Mouse (Mus musculus) neural tube, embryonic 12.5 days (tissue): ENCODE measurements around the gene Olfr695. TPM values are rescaled to one million over a fixed set of nuclear protein-coding genes. Genes with fewer than 3 reads are reported as not detected.

Experiments used
- ATAC-seq: fragments of 200-750 bp; cut with Nextera tagmentation; 2 replicates; pipeline ENCODE4 v1.8.0; 2017; ENCODE audit warnings: low read depth, mild to moderate bottlenecking, moderate TSS enrichment, moderate library complexity; ENCODE audit not compliant: low FRiP score
- H3K27ac ChIP-seq: fragments of 300-500 bp; sonication (generic); 2 replicates; pipeline ENCODE4 v1.5.1; 2016
- H3K27me3 ChIP-seq: fragments of 300-500 bp; sonication (generic); replicated peaks from 2 replicates; pipeline ENCODE4 v1.6.1; 2016; ENCODE audit warnings: mild to moderate bottlenecking
- H3K36me3 ChIP-seq: fragments of 300-500 bp; sonication (generic); 2 replicates; pipeline ENCODE4 v1.6.1; 2016; ENCODE audit warnings: mild to moderate bottlenecking
- H3K4me1 ChIP-seq: fragments of 300-500 bp; sonication (generic); 2 replicates; pipeline ENCODE4 v1.6.1; 2016
- H3K4me2 ChIP-seq: fragments of 300-500 bp; sonication (generic); replicated peaks from 2 replicates; pipeline ENCODE4 v1.6.1; 2016; ENCODE audit warnings: mild to moderate bottlenecking
- H3K4me3 ChIP-seq: fragments of 300-500 bp; sonication (generic); 2 replicates; pipeline ENCODE4 v1.5.1; 2016
- H3K9ac ChIP-seq: fragments of 300-500 bp; sonication (generic); 2 replicates; pipeline ENCODE4 v1.6.1; 2016; ENCODE audit warnings: mild to moderate bottlenecking
- H3K9me3 ChIP-seq: fragments of 300-500 bp; sonication (generic); 2 replicates; pipeline ENCODE4 v1.6.1; 2016; ENCODE audit warnings: mild to moderate bottlenecking
- WGBS: fragments of 180-500 bp; shearing (Covaris S2); methylation state at CpG from one replicate; pipeline ENCODE4 v1.1.7; 2016; 5-methylcytosine and 5-hydroxymethylcytosine counted together
- polyA plus RNA-seq: library from polyadenylated mRNA; unstranded; fragments of >200 nt; fragmentation: Nextera tagmentation; extraction: Ambion mirVana; gene quantifications from 2 replicates; pipeline ENCODE4 v1.2.1, GENCODE M21; 2016

Gene Olfr695
- polyA plus RNA-seq, 1 experiment from 2014 or later, result not detected

- Histone ChIP-seq H3K4me1 (no peaks in the 10 kb centered on the region), H3K36me3 (no peaks in the 10 kb centered on the region), H3K27me3 (no peaks in the 10 kb centered on the region), H3K9ac (no peak within 1 kb of the TSS), H3K4me2 (no peak within 1 kb of the TSS), H3K9me3 (0 out of 2 replicates have a peak, but pooled peaks cover 3% of the 10 kb centered on the region), H3K27ac (no peak within 1 kb of the TSS), H3K4me3 (no peak within 1 kb of the TSS)
- WGBS, result 98% methylated on average over 1 of the region's 1 CpGs
- no peak for ATAC-seq
Measured at GRCm38 (mm10) chr7:106691714-106692113, 24.5 kb downstream of the Olfr695 start, which contains the start of gene Olfr694. TSS of gene Olfr694 (minus strand) at chr7:106691814.

- Histone ChIP-seq H3K4me3 (no peak overlapping the region), H3K4me2 (no peak overlapping the region), H3K9ac (no peak overlapping the region), H3K9me3 (no peaks in the 10 kb centered on the region), H3K36me3 (no peaks in the 10 kb centered on the region), H3K27me3 (no peaks in the 10 kb centered on the region), H3K27ac (no peak overlapping the region), H3K4me1 (no peaks in the 10 kb centered on the region)
- no peak for ATAC-seq
- 90% methylated on average over 2 of the region's 2 CpGs for WGBS
Measured at GRCm38 (mm10) chr7:106685382-106685781, 30.8 kb downstream of the Olfr695 start.

- no peaks in the 10 kb centered on the region for H3K9me3 ChIP-seq
- no peaks in the 10 kb centered on the region for H3K4me1 ChIP-seq
- ATAC-seq, result no peak
- no peak within 1 kb of the TSS for H3K4me2 ChIP-seq
- no peak within 1 kb of the TSS for H3K9ac ChIP-seq
- H3K27me3 ChIP-seq, result no peaks in the 10 kb centered on the region
- H3K4me3 ChIP-seq, result no peak within 1 kb of the TSS
- H3K27ac ChIP-seq, result no peak within 1 kb of the TSS
- H3K36me3 ChIP-seq, result no peaks in the 10 kb centered on the region
Measured at GRCm38 (mm10) chr7:106680484-106680883, 35.7 kb downstream of the Olfr695 start, which contains the start of gene Olfr693. TSS of gene Olfr693 (minus strand) at chr7:106680584.

Other genes with a start within 250 kb of the Olfr695 start
- gene Olfr693, start 35.8 kb downstream of the Olfr695 start, polyA plus RNA-seq, result not detected in 2 replicates
- not detected in 2 replicates for gene Olfr694, start 24.6 kb downstream of the Olfr695 start, polyA plus RNA-seq
- gene Olfr697, start 26.0 kb upstream of the Olfr695 start, polyA plus RNA-seq, result not detected in 2 replicates
- not detected in 2 replicates for gene Olfr698, start 39.0 kb upstream of the Olfr695 start, polyA plus RNA-seq
- not detected in 2 replicates for gene Olfr699, start 76.8 kb upstream of the Olfr695 start, polyA plus RNA-seq
- gene Olfr700, start 92.4 kb upstream of the Olfr695 start, polyA plus RNA-seq, result not detected in 2 replicates
- not detected in 2 replicates for gene Olfr701, start 97.7 kb upstream of the Olfr695 start, polyA plus RNA-seq
- gene Olfr702, start 117.5 kb upstream of the Olfr695 start, polyA plus RNA-seq, result not detected in 2 replicates
- not detected in 2 replicates for gene Olfr703, start 127.0 kb upstream of the Olfr695 start, polyA plus RNA-seq
- not detected in 2 replicates for gene Olfr704, start 146.8 kb upstream of the Olfr695 start, polyA plus RNA-seq
- gene Olfr705, start 160.5 kb upstream of the Olfr695 start, polyA plus RNA-seq, result not detected in 2 replicates
- gene Olfr706, start 171.8 kb upstream of the Olfr695 start, polyA plus RNA-seq, result not detected in 2 replicates
- gene Olfr707, start 184.8 kb upstream of the Olfr695 start, polyA plus RNA-seq, result not detected in 2 replicates
- not detected in 2 replicates for gene Olfr1532-ps1, start 191.6 kb upstream of the Olfr695 start, polyA plus RNA-seq
- not detected in 2 replicates for gene Olfr709-ps1, start 215.8 kb upstream of the Olfr695 start, polyA plus RNA-seq
- not detected in 2 replicates for gene Olfr710, start 231.9 kb upstream of the Olfr695 start, polyA plus RNA-seq
- gene Olfr6, start 247.5 kb upstream of the Olfr695 start, polyA plus RNA-seq, result not detected in 2 replicates